Mouse (Mus musculus) cerebellum, postnatal 25 days (tissue): ENCODE data around the gene Nt5dc2.

Experiments
- DNase-seq, 2 experiments: peaks; one replicate each; pipeline ENCODE4 v3.0.0; 2021; ENCODE audit warnings: mixed read lengths in 2 of 2

Nt5dc2 gene

DNA sequence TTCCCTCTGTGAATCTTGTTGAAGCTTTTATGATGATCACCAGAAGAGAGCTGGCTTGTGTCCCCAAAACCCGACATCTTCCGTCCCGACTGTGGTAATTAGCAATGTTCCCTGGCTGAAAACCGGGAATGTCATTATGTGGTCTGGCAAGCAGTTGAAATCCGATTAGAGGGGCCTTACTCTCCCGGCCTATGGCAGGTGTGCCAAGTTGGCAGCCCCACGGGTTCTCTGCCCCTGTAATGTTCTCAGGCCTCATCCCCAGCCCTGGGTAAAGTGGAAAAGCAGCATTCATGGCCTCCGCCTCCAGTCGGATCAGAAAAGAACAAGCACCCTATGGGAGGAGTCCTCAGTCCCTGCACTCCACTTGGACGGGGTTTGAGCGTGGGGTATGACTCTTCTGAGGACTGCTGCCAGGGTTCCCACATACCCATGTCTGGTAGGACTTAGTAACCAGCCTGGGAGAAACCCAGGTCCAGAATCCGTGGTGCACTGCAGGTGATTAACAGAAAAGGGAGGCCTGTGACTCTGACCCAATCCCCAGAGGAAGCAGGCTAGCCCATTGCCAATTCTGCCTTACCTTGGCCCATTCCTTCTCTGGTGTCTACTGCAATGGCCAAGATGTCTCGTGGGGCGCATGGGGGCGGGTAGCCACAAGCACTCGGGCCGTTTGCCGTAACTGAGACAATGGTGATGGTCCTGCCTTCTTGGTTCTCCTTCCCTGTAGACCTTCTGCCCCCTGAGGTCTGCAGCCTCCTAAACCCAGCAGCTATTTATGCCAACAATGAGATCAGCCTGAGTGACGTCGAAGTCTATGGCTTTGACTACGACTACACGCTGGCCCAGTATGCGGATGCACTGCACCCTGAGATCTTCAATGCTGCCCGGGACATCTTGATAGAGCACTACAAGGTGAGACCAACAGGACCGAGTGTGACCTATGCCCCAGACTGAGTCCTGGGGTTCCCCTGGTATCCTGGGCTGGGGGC is 3.5 kb downstream of the Nt5dc2 start:
- DNase-seq = no peak

DNA sequence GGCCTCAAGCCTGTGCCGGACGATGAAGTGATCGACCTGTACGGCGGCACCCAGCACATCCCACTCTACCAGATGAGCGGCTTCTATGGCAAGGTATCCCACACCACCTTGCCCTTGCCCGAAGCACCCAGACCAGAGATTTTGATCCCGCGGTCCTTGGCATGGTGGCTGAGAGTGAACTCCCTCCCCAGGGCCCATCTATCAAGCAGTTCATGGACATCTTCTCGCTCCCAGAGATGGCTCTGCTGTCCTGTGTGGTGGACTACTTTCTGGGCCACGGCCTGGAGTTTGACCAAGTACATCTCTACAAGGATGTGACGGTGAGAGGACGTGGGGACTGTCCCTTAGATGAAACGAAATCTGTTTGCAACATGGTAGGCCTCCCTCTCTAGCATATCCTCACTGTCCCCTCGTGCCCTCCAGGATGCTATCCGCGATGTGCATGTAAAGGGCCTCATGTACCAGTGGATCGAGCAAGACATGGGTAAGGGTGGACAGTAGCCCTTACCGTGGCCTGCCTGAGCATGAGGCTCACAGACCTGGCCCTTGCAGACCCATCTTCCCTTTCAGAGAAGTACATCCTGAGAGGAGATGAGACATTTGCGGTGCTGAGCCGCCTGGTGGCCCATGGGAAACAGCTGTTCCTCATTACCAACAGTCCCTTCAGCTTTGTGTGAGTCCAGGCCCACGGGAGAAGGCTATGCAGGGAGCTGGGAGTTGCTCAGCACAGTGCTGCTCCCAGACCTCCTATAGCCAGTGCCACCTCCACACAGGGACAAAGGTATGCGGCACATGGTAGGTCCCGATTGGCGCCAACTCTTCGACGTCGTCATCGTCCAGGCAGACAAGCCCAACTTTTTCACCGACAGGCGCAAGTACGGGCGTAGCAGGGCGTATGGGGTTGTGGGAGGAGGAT is 4.9 kb downstream of the Nt5dc2 start:
- DNase-seq = no peak

DNA sequence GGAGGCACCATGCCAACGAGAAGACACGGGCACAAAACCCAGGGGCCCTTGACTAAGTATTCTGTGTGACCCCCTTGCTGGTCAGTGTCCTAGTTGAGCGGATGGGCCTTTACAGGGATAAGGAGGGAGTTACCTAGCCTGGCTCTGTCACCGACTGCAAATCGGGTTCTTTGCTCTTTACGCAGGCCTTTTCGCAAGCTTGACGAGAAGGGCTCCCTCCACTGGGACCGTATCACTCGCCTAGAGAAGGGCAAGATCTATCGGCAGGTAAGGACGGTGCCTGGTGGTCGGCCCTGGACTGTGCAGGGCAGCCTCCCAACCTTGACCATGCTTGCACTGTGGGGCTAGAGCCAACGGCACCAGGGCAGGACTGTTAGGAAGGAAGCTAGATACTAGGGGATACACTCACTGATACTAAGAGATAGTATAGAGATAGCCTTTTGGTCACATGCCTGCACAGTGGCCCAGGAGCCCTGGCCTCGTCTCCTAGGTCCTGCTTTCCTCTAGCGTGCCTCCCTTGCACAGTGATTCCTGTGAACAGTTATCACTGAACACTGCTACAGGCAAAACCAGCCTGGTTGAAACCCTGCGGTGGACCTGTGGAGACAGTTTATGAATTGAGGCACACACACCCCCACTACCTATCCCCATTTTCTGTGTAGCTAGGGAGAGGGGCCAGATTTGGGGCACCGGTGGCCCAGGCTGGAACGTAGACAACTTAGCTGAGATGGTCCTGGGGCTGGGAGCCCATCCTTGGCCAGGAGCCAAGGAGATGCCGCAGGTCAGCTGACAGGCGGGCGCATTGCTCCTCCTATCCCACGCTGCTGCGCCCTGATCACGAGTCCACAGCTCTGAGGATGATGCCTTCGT is 5.8 kb downstream of the Nt5dc2 start:
- DNase-seq = no peak

DNA sequence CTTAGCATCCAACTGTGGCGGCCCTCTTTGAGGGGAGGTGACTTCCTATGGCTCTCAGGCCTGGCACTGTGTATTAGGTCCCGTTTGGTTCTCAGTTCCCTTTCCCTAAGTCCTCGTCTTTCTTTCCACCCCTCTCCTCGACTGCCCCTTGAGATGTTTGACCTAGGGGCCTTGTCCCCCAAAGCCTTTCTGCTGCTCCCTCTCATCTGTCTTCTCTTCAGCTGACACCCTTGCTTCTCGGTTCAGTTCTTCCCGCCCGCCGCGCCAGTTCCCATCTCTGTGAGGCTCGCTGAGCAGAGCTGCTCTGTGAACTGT is 6.4 kb downstream of the Nt5dc2 start:
- no peak for DNase-seq

DNA sequence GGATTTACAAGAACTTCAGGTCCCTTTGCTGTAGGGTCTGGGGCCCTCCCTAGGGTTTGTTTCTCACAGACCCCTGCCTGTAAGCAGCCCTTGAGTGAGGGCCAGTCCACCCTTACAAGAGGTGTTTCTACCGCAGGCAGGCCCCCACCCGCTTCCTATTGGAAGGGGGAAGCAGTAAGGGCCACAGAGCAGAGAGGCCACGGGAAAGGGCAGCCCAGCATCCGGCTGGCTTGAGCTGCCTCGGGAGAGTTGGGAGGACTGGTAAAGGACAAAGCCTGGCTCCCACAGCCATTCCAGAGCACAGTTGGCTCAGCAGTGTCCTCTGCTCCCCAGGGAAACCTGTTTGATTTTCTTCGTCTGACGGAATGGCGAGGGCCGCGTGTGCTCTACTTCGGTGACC is 6.9 kb downstream of the Nt5dc2 start:
- no peak for DNase-seq

DNA sequence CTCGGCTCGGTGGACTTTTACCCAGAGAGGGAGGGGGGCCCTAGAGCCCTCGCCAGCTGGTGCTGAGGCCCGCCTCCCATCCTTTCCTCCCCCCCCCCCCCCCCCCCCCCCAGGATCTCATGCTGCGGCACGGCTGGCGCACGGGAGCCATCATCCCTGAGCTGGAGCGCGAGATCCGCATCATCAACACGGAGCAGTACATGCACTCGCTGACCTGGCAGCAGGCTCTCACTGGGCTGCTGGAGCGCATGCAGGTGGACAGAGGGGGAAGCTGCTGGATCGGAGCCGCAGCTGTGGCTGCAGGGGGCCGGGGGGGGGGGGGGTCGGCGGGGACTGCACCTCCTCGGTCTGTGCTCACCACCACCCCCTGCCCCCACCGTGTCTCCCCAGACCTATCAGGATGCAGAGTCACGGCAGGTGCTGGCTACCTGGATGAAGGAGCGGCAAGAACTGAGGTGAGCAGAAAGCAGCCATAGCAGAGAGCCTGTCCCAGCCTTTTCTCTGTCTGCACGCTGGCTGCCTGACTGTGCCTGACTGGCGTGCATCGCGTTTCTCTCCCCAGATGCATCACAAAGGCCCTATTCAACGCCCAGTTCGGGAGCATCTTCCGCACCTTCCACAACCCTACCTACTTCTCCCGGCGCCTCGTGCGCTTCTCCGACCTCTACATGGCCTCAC is 7.5 kb downstream of the Nt5dc2 start:
- peak; percentile 52 for DNase-seq

DNA sequence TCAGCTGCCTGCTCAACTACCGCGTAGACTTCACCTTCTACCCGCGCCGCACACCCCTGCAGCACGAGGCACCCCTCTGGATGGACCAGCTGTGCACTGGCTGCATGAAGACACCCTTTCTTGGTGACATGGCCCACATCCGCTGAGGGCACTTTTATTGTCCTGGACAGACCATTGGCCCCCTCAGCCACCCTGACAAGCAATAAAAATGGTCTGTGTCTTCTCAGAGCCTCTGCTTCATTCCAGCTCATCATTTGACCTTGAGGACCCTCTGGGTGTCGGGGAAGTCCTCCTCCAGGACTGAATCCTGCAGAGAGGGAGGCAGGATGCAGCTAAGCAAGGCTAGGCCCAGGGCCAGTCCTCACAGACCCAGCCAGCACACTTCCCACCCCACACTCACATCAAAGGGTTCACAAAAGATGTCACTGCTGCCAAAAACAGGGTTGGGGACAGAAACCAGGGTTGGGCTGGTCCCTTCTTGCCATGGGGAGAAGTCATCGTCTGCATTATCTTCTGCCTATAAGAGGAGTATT is 8.1 kb downstream of the Nt5dc2 start:
- no peak for DNase-seq

DNA sequence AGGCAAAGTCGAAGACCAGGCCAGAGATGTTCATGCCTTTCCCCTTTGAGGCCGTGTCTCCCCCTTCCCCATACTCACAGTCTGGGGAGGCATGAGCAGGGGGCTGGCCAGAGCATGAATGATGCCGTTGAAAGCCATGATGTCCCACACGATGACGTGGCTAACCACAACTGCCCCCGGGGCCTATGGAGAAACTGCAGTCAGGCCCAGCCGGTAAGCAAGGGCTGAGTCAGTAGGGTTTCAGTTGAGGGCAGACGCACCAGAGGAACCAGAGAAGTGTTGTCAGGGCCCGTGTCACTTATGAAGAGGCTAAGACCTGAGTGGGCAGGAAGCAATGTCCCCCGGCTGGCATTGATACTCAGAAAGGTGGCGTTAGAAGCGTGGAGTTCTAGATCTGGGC is 8.8 kb downstream of the Nt5dc2 start:
- DNase-seq = no peak

DNA sequence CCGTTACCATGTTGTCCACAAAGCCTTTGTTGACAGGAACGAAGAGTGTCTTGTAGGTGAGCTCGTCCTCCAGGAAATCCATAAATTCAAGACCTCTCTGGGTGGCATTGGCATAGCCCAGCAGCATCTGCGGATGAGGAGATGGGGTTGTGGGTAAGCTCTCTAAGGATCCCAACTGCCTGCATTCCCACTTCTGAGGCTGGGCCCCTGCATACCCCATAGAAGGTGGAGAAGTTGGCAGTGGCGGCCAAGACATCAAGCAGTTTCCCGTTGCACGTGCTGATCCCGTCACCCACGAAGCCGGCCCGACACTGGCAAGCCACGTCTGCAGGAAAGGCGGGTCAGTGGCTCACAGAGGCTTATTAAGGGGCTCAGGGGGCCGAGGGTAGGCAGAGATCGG is 9.3 kb downstream of the Nt5dc2 start:
- DNase-seq = no peak

DNA sequence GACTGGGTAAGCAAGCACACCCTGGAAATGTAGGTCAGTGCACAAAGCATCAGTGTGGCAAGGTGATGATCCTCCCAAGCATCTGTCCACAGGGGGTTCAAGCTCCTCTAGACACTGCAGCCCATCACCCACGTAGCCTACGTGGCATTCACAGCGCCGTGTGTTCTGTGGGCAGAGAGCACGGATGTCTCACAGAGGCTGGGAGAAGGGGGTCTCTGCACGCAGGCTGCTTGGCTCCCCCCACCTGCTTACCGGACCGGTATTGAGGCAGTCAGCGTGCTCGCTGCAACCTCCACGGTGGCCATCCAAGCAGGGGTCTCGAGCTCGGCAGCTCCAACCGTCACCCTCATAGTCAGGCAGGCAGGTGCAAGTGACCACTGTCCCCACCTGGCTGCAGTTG is 10.2 kb downstream of the Nt5dc2 start:
- DNase-seq = no peak

DNA sequence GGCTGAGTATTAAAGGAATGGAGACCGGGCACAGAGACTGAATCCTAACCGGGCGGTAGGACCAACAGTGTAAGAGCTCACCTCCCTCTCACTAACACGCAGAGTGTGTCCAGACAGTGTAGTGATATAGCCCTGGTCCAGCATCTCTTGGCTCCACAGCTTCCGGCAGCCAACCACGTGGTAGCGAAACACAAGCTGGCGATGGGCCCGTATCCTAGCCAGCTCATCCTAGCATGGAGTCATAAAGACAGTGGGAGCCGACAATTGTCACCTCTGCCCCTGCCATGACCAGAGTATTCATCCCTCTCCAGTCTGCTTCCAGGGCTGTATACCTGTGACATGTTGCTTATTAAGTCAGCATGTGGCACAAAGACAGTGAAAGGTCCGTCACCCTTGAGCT is 14.8 kb downstream of the Nt5dc2 start:
- DNase-seq = no peak

DNA sequence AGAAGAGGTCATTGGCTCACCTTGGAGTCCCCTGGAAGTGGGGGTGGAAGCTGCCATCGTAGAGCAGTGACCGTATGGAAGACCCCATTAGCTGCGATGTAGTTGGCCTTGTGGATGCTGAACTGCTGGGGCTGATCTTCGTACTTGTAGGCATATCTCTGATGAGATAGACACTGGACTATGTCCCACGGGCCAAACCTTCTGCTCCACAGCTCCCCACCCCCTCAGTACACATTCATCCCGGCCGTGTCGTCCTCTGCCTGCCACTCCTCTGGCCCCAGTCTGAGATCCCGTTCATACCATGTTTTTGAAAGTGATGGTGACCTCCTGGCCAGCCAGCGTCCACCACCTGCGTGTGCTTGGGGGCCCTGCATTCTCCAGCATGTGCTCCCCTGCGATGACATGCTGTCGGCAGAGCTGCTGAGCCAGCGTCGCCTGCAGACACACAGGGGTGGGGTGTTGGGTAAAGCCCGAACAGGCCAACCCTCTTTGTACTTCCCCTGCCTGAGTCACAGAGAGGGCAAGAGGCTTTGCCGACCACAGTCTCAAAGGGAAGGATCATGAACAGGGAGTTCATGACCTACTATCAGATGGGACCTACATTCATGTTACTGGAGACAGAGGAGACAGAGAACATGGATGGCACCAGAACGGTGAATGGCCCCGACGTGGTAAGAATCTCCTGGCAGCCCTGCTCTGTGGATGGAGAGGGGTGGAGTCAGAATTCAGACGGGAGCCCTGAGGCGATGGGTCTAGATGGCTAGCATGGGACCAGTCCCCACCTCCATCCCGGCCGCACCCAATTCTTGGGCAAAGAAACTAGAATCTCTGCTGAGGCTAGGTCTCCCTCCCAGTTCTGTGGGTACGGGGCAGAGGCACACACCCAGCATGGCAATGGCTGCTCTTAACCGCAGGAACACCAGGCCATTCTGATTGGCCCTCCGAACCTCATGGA is 29.6 kb downstream of the Nt5dc2 start:
- DNase-seq = no peak

DNA sequence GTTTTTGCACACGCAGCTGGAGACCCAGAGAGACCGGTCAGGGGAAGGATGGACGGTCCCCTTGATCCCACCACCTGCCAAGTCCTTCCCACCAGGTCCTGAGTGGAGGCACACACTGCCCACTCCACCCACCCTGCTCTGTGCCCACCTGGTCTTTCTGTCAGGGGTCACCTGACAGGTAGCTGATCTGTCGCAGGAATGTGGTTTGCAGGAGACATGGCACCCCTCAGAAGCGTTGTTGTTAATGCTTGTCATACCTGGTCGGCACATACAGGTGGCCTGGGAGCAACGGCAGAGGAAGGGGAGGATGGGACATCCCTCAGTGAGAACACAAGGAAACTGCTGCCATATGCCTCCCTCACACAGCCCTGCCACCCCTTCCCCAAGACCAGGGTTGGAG is 30.3 kb downstream of the Nt5dc2 start:
- DNase-seq = no peak

DNA sequence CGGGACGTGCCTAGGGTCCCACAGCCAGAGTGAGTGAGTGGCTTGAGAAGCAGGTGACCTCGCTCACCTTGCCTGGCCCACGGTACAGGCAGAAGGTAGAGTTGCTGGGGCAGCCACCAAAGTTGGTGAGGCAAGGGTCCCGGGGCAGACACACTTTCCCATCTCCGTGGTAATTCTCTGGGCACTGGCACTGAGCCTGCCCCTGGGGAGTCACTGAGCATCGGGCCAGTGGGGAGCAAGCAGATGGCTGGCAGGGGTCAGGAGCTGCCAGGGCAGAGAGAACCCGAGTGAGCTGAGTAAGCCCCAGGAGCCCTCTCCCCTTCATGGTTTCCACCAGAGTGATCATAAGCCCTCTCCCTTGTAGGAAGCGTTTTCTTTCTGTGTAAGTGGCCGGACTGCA is 30.8 kb downstream of the Nt5dc2 start:
- DNase-seq = peak; percentile 41 to 62

DNA sequence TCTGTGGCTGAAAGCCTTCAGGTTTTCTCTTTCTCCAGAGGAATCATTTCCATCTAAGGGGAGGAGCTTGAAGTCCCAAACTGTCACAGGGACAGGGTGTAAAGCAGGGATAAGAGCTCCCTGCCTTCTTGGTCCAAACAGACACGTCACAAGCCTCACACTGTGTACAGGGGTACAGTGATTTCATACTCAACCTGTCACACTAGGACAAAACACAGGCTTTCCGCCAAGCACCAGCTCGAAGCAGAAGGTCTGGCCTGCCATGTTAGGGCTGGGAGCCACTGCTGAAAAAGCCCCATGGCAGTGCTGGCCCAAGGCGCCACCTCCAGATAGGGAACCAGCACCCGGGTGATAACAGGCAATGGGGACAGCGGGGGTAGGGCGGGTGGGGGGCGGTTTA is 33.2 kb downstream of the Nt5dc2 start:
- DNase-seq = peak; percentile 74 to 79

DNA sequence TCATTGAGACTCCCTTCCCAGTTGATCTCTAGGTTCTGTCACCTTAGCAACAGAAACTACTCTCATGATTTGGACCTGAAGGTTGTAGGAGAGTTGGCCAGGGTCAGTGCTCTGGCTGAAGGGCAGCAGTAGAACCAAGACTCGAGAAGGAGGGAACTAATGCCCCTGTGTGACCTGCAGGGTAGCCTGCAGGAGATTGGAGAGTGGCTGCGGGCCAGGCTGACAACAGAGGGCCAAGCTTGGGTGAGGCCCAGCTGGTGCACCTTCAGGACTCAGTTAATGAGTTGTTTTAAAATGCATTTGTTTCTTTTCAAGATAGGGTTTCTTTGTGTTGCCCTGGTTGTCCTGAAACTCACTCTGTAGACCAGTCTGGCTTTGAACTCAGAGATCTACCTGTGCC is 34.2 kb downstream of the Nt5dc2 start:
- peak; percentile 47 to 58 for DNase-seq

DNA sequence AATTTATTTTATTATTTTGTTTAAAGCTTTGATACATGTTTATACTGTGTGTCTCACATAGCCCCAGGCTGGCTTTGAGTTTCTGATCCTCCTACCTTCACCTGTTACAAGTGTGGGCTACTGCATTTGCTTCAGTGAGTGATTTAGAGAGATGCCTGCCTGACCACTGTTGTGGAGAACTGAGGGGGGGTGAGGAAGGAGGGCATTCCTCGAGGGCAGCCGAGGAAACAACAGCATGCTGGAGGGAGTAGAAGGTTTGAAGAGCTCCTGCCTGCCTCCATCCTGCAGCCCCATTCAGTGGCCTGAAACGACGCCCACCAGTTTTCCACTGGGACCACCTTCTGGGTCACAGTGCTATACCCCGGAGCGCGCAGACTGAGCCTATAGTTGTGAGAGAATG is 34.6 kb downstream of the Nt5dc2 start:
- no peak for DNase-seq

DNA sequence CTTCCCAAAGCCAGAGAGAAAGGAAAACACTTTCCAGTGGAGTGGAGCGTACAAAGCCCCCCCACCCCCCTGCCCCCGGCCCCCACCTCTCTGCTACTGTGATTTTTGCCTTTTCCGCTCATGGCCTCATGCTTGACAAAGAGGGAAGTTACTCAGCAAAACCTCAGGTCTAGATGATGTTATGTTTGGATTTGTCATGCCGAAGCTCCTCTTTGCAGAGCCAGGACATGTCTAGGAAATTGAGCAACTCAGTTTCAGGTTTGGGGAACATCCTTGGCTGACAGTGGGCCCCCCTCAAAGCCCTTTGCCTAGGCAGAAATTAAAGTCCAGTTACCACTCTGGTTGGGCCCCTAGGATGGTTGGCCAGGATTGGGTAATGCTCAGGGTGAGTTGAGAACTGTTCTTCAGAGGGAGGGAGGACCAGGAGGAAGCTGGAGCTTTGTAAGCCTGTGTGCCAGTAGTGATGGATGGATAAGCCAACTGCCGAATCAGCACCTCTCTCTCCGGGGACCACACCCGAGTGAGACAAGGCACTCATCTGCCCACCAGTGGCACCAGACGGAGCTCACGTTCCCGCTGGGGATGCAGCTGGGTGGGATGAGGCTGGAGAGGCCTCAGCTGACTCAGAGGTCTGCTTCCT is 35.3 kb downstream of the Nt5dc2 start:
- DNase-seq = no peak

DNA sequence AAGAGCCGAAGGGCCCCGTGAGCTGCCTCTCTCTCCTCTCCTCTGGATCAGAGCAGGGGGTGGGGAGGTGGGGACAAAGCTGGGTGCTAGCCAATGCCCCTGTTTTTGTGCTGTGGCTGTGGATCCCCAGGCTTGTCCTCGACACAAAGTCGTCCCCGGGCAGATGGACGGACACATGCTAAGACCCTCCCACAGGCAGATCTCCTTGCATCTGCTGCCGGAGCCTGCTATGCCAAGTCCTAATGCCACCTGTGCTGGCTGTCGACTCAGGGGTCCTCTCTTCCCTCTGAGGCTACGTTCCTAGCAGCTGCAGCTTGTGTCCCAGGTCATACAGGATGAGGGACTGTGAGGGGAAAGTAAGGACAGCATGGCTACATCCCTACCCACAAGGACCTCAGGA is 36.0 kb downstream of the Nt5dc2 start:
- DNase-seq = peak in 1 of 2 experiments; percentile 37

DNA sequence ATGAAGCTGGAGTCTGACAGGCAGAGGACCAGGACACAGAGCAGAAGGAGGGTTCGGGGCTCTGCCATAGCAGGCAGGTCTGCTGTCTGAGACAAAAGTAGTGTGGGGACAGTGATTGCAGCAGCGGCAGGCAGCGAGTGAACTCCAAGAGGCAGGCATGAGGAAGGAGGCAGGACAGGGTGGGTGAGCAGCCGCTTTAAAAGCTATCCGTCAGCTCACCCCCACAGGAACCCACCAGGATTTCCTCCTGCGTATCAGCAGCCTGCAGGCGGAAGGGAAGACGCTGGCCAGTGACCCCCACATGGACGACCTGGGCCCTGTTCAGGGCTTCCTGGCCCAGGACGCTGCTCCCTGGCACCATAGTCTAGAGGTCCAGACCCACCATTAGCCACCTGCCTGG is 37.6 kb downstream of the Nt5dc2 start, which contains the start of gene Stab1:
TSS of gene Stab1 (minus strand) at position 217 of the 400 bp plus-strand sequence.
- no peak for DNase-seq
